Mouse (Mus musculus) spleen, adult 2 months (tissue): ENCODE measurements at regions not wholly inside any gene's neighbourhood (a gene's known extent, or its start where the extent isn't known, plus 50 kb on each side); places are given as distances from the start of the nearest gene placed in this dataset.
A peak's percentile ranks its signal among the peaks of the same experiment; 100 is the strongest.

Experiments
- CTCF ChIP-seq: fragments of 200-500 bp; IDR thresholded peaks from 2 replicates; pipeline ENCODE4 v1.5.1; 2011; ENCODE audit warnings: mild to moderate bottlenecking, inconsistent platforms; ENCODE audit not compliant: insufficient read depth, insufficient read length, insufficient replicate concordance; ENCODE audit errors: extremely low read depth
- POLR2A ChIP-seq: fragments of 200-500 bp; IDR thresholded peaks from 2 replicates; pipeline ENCODE4 v1.6.1; 2011; ENCODE audit warnings: low read depth, low read length, inconsistent platforms

GRCm38 (mm10) chr13:31082448-31083140 is 108.6 kb downstream of the Gm5447 start:
- TF ChIP-seq POLR2A = no peak
- peak; percentile 52; the same call in 1 of the 2 replicates for TF ChIP-seq CTCF
